Mouse (Mus musculus): ENCODE measurements around the gene Cyp39a1.

GRCm38 (mm10) chr17:43630427-43630760 lies 36.8 kb upstream of the Cyp39a1 start:
- TF ChIP-seq CTCF (IDR thresholded peaks at IDR 0.05; ENCODE audit: low read depth) (no peak), EP300 (IDR thresholded peaks at IDR 0.05; ENCODE audit: low read depth) (no peak)
